Mouse (Mus musculus) thymus, postnatal 36 days (tissue): Measurements from ENCODE around the gene Atp6v0a1.

Source experiments
- DNase-seq, 2 experiments: peaks; one replicate each; pipeline ENCODE4 v3.0.0; 2022; ENCODE audit warnings: mixed read lengths in 2 of 2

The Atp6v0a1 gene

GRCm38 (mm10) chr11:101009046-101009887, at the start of gene Atp6v0a1:
Gene Atp6v0a1, plus strand, starts transcription at chr11:101009452.
- peak; percentile 96 for DNase-seq

GRCm38 (mm10) chr11:100959464-100959810, 49.8 kb upstream of the Atp6v0a1 start:
- peak; percentile 56 to 64 for DNase-seq

- no peak for DNase-seq
Measured at GRCm38 (mm10) chr11:100959826-100960225, 49.4 kb upstream of the Atp6v0a1 start.

GRCm38 (mm10) chr11:100960540-100960939, 48.7 kb upstream of the Atp6v0a1 start:
- DNase-seq: no peak

- no peak for DNase-seq
Measured at GRCm38 (mm10) chr11:100962371-100962911, 46.8 kb upstream of the Atp6v0a1 start.

GRCm38 (mm10) chr11:100963647-100964046, 45.6 kb upstream of the Atp6v0a1 start:
- DNase-seq: no peak

GRCm38 (mm10) chr11:100964180-100964579, 45.1 kb upstream of the Atp6v0a1 start:
- DNase-seq: no peak

GRCm38 (mm10) chr11:100964901-100965542, 44.2 kb upstream of the Atp6v0a1 start:
- no peak for DNase-seq

GRCm38 (mm10) chr11:100965760-100966159, 43.5 kb upstream of the Atp6v0a1 start:
- DNase-seq: no peak

- no peak for DNase-seq
Measured at GRCm38 (mm10) chr11:100967376-100967775, 41.9 kb upstream of the Atp6v0a1 start.

- DNase-seq: no peak
Measured at GRCm38 (mm10) chr11:100967881-100968420, 41.3 kb upstream of the Atp6v0a1 start.

- DNase-seq: no peak
Measured at GRCm38 (mm10) chr11:100968501-100968900, 40.8 kb upstream of the Atp6v0a1 start.

GRCm38 (mm10) chr11:100969189-100969743, 40.0 kb upstream of the Atp6v0a1 start:
- DNase-seq: peak in 1 of 2 experiments; percentile 23

GRCm38 (mm10) chr11:100969744-100970556, 39.3 kb upstream of the Atp6v0a1 start:
- DNase-seq: no peak

- DNase-seq: peak in 1 of 2 experiments; percentile 26
Measured at GRCm38 (mm10) chr11:100970557-100970937, 38.7 kb upstream of the Atp6v0a1 start, which contains the start of gene Cavin1. Gene Cavin1, minus strand, starts transcription at chr11:100970887.

- no peak for DNase-seq
Measured at GRCm38 (mm10) chr11:100971455-100971854, 37.8 kb upstream of the Atp6v0a1 start.

- no peak for DNase-seq
Measured at GRCm38 (mm10) chr11:100973245-100973644, 36.0 kb upstream of the Atp6v0a1 start.

GRCm38 (mm10) chr11:100974381-100974970, 34.8 kb upstream of the Atp6v0a1 start:
- DNase-seq: no peak

GRCm38 (mm10) chr11:100975241-100975640, 34.0 kb upstream of the Atp6v0a1 start:
- DNase-seq: no peak

GRCm38 (mm10) chr11:100979887-100980286, 29.4 kb upstream of the Atp6v0a1 start:
- no peak for DNase-seq

GRCm38 (mm10) chr11:100980438-100980837, 28.8 kb upstream of the Atp6v0a1 start:
- DNase-seq: no peak

GRCm38 (mm10) chr11:100981236-100981635, 28.0 kb upstream of the Atp6v0a1 start:
- no peak for DNase-seq
